Mouse (Mus musculus): ENCODE results near the gene Fam208a.
A peak's percentile ranks its signal among the peaks of the same experiment; 100 is the strongest.

The Fam208a gene

GRCm38 (mm10) chr14:27422301-27422700, 6.3 kb upstream of the Fam208a start:
- no peak for DNase-seq

GRCm38 (mm10) chr14:27428973-27429711, 508 bp downstream of the Fam208a start:
- peak; percentile 82 to 89 for DNase-seq

DNA sequence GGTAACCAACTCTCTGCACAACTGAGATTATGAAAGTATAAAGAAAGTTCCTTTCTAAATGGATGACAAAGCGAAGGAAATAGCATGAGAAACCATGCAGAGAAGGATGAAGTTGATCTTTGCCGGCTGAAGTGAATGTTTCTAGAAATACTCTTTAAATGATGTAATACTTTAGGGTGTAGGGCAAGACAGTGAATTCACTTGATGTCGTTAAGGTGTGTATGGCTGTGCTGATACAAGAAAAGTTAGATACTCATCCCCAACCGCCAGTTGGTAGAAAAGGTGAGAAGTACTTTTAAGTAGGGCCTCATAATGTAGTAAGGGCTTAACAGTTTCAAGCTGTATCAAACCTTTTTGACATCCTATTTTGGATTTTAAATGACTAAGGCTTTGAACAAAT, 1.6 kb downstream of the Fam208a start:
- no peak for DNase-seq

- no peak for DNase-seq
Observed at GRCm38 (mm10) chr14:27432064-27432463, 3.4 kb downstream of the Fam208a start.

DNA sequence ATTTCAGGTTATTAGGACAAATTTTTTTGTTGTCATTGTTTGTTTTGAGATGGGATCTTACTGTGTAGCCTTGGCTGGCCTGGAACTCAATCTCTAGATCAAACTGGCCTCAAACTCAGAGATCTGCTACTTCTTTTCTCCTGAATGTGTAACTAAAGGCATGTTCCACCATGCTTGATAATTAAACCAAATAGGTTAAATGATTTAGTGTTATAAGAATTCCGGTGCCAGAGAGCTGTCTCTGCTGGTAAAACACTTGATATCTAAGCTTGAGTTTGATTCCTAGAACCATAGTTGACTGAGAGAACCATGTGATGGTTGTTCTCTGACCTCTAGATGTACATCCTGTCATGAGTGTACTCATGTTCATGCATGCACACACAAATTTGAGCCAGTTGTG, 7.5 kb downstream of the Fam208a start:
- DNase-seq = no peak

DNA sequence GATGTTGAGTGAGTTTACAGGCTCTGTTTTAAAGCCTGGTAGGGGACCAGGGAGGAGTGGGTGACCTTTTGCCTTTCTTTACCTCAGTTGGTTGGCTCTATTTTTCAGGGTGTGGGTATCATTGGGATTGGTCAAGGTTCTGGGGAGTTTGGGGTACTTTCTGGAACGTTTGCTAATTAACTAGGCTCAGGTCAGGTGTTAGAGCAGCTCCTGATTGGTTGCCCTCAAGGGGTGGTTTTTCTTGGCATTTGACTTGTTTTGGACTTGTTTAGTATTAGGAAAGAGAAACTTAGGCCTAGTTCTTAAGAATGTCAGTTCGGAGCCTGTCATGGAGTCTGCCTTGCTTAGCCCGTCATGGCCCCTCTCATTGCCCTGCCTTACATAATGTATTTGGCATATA, 8.2 kb downstream of the Fam208a start:
- no peak for DNase-seq

GRCm38 (mm10) chr14:27440921-27441320, 12.3 kb downstream of the Fam208a start:
- DNase-seq = no peak

- no peak for DNase-seq
Observed at GRCm38 (mm10) chr14:27444851-27445281, 16.2 kb downstream of the Fam208a start.

DNA sequence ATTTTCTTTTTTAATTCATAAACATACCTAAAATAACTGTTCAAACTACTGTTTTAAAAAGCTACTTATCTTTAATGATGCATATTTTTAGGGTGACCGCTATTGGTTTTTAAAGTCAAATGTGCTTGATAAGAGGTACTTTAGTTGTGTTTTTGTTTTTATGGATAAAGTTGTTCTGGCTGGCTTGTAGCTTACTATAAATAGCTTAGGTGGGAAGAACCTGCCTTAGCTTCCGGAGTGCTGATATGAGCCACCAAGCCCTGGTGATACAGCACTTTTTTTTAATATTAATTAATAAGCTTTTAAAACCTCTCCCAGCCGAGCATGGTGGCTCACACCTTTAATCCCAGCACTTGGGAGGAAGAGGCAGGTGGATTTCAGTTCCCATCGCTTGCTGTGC, 18.3 kb downstream of the Fam208a start:
- no peak for DNase-seq

- no peak for DNase-seq
Observed at GRCm38 (mm10) chr14:27491399-27491798, 62.8 kb downstream of the Fam208a start.

GRCm38 (mm10) chr14:27493516-27493915, 64.9 kb downstream of the Fam208a start:
- no peak for DNase-seq

- DNase-seq = no peak
Observed at GRCm38 (mm10) chr14:27501096-27501495, 72.5 kb downstream of the Fam208a start.

DNA sequence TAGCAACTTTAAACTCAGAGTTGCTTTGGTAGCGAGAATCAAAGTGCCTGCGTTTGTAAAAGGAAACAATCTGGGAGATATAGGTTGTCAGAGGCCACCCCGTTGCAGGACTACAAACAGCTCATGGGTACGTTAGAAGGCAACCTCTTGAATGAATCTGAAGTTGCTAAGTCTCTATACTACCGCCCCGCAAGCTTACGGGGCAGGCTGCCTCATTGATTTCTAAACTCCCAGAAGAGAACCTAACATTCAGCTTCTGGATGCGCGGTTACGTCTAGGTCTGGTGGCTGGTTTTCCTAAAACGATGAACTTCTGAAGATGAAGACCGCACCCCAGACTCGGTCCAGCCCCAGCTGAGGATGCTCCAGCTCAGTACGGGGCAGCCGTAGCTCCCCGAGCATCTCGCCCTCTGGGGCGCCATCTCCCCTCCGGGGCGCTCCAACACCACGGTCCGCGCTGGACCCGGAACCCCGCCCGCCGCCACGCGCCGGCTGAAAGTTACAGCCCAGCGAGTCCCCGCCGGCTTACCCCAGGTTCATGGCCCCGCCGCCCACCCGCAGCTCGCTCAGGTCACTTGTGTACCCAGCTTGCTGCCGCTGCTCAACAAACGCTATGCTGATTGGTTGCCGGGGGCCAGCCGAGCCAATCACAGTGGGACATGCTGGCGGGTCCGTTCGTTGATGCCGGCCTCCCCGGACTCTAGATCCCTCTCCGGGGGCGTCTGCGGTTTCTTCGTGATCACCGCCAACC, 79.4 kb downstream of the Fam208a start, which contains the start of gene Ccdc66:
Gene Ccdc66 (minus strand): TSS at position 567 of the 750 bp plus-strand sequence.
- peak; percentile 98 to 99 for DNase-seq

DNA sequence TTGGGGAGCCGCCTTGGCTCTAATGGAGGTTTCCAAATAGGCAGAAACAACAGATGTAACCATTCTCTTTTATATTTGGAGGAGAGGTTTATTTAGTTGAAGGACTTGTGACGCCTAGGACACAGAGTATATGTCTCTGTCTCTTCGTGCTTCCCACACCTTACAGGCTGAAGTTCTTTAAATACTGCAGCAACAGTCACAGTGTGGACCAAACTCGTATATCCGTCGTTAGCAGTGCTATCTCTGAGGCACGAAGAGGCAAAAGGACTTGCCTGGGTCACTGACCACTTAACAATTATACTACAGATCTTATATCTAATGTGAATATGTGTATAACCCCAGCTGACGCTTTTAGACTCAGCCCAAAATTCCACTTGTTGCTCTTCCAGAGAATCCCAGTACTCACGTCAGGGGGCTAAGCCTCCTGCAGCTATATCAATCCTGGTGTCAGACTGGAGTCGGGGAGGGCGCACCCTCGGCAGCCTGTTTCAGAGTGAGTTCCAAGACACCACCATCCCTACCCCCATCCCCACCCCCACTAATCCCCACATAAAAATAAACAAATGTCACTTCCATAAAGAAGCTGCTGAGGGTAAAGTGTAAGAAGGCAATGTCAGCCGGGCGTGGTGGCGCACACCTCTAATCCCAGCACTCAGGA, 80.1 kb downstream of the Fam208a start:
- DNase-seq = peak in 1 of 2 experiments; percentile 5

GRCm38 (mm10) chr14:27524541-27524940, 95.9 kb downstream of the Fam208a start:
- no peak for DNase-seq

Data from kidney, postnatal 4 days (tissue).